Mouse (Mus musculus): ENCODE measurements around the gene Gpc6. TPM values are rescaled to one million over a fixed set of nuclear protein-coding genes. Genes with fewer than 3 reads are reported as not detected.

The Gpc6 gene
- polyA plus RNA-seq, 1 experiment from 2014 or later: 34.9 TPM

GRCm38 (mm10) chr14:117050877-117051276 is 125.8 kb downstream of the Gpc6 start:
- Histone ChIP-seq H3K4me2 (ENCODE audit: low read depth, low read length) (no peak overlapping the region), H3K9me3 (replicated peaks; ENCODE audit: control insufficient read depth, low read length) (no peaks in the 10 kb centered on the region), H3K9ac (replicated peaks; ENCODE audit: low read length) (no peak overlapping the region), H3K27me3 (ENCODE audit: control insufficient read depth, insufficient read depth, low read length) (no peaks in the 10 kb centered on the region), H3K27ac (replicated peaks; ENCODE audit: low read depth, low read length) (no peak overlapping the region), H3K4me1 (ENCODE audit: control insufficient read depth, insufficient read depth, low read length) (no peaks in the 10 kb centered on the region), H3K36me3 (replicated peaks; ENCODE audit: control insufficient read depth, insufficient read depth, low read depth, low read length) (no peaks in the 10 kb centered on the region), H3K4me3 (ENCODE audit: low read depth, low read length) (no peak overlapping the region)
- WGBS: 78% methylated on average over 8 of the region's 8 CpGs
- ATAC-seq (replicated peaks; ENCODE audit: insufficient number of reproducible peaks, low FRiP score, low TSS enrichment, low read depth) (no peak), DNase-seq (ENCODE audit: low spot score) (no peak)

- Histone ChIP-seq H3K4me3 (ENCODE audit: low read depth, low read length) (no peak overlapping the region), H3K9ac (replicated peaks; ENCODE audit: low read length) (no peak overlapping the region), H3K27ac (replicated peaks; ENCODE audit: low read depth, low read length) (no peak overlapping the region), H3K27me3 (ENCODE audit: control insufficient read depth, insufficient read depth, low read length) (no peaks in the 10 kb centered on the region), H3K4me2 (ENCODE audit: low read depth, low read length) (no peak overlapping the region), H3K4me1 (ENCODE audit: control insufficient read depth, insufficient read depth, low read length) (no peaks in the 10 kb centered on the region), H3K36me3 (replicated peaks; ENCODE audit: control insufficient read depth, insufficient read depth, low read depth, low read length) (no peaks in the 10 kb centered on the region), H3K9me3 (replicated peaks; ENCODE audit: control insufficient read depth, low read length) (no peaks in the 10 kb centered on the region)
- DNase-seq (ENCODE audit: low spot score) (peak; percentile 9), ATAC-seq (replicated peaks; ENCODE audit: insufficient number of reproducible peaks, low FRiP score, low TSS enrichment, low read depth) (no peak)
- 72% methylated on average over 6 of the region's 6 CpGs for WGBS
Measured at GRCm38 (mm10) chr14:117053361-117053760, 128.2 kb downstream of the Gpc6 start.

- Histone ChIP-seq H3K36me3 (replicated peaks; ENCODE audit: control insufficient read depth, insufficient read depth, low read depth, low read length) (no peaks in the 10 kb centered on the region), H3K27ac (replicated peaks; ENCODE audit: low read depth, low read length) (no peak overlapping the region), H3K27me3 (ENCODE audit: control insufficient read depth, insufficient read depth, low read length) (no peaks in the 10 kb centered on the region), H3K9ac (replicated peaks; ENCODE audit: low read length) (no peak overlapping the region), H3K4me3 (ENCODE audit: low read depth, low read length) (no peak overlapping the region), H3K4me2 (ENCODE audit: low read depth, low read length) (no peak overlapping the region), H3K4me1 (ENCODE audit: control insufficient read depth, insufficient read depth, low read length) (no peaks in the 10 kb centered on the region), H3K9me3 (replicated peaks; ENCODE audit: control insufficient read depth, low read length) (no peaks in the 10 kb centered on the region)
- DNase-seq (ENCODE audit: low spot score) (no peak), ATAC-seq (replicated peaks; ENCODE audit: insufficient number of reproducible peaks, low FRiP score, low TSS enrichment, low read depth) (no peak)
- WGBS: 41% methylated on average over 2 of the region's 2 CpGs
Measured at GRCm38 (mm10) chr14:117055134-117055533, 130.0 kb downstream of the Gpc6 start.

GRCm38 (mm10) chr14:117061078-117061477 is 136.0 kb downstream of the Gpc6 start:
- Histone ChIP-seq H3K27me3 (ENCODE audit: control insufficient read depth, insufficient read depth, low read length) (no peaks in the 10 kb centered on the region), H3K4me3 (ENCODE audit: low read depth, low read length) (no peak overlapping the region), H3K9ac (replicated peaks; ENCODE audit: low read length) (no peak overlapping the region), H3K36me3 (replicated peaks; ENCODE audit: control insufficient read depth, insufficient read depth, low read depth, low read length) (no peaks in the 10 kb centered on the region), H3K27ac (replicated peaks; ENCODE audit: low read depth, low read length) (no peak overlapping the region), H3K4me1 (ENCODE audit: control insufficient read depth, insufficient read depth, low read length) (no peaks in the 10 kb centered on the region), H3K9me3 (replicated peaks; ENCODE audit: control insufficient read depth, low read length) (no peaks in the 10 kb centered on the region), H3K4me2 (ENCODE audit: low read depth, low read length) (no peak overlapping the region)
- no peak for ATAC-seq (replicated peaks; ENCODE audit: insufficient number of reproducible peaks, low FRiP score, low TSS enrichment, low read depth)
- WGBS: 79% methylated on average over 2 of the region's 2 CpGs
- DNase-seq (ENCODE audit: low spot score): no peak

GRCm38 (mm10) chr14:117061527-117061926 is 136.4 kb downstream of the Gpc6 start:
- Histone ChIP-seq H3K36me3 (replicated peaks; ENCODE audit: control insufficient read depth, insufficient read depth, low read depth, low read length) (no peaks in the 10 kb centered on the region), H3K4me2 (ENCODE audit: low read depth, low read length) (no peak overlapping the region), H3K9me3 (replicated peaks; ENCODE audit: control insufficient read depth, low read length) (no peaks in the 10 kb centered on the region), H3K4me3 (ENCODE audit: low read depth, low read length) (no peak overlapping the region), H3K4me1 (ENCODE audit: control insufficient read depth, insufficient read depth, low read length) (no peaks in the 10 kb centered on the region), H3K27me3 (ENCODE audit: control insufficient read depth, insufficient read depth, low read length) (no peaks in the 10 kb centered on the region), H3K9ac (replicated peaks; ENCODE audit: low read length) (no peak overlapping the region), H3K27ac (replicated peaks; ENCODE audit: low read depth, low read length) (no peak overlapping the region)
- DNase-seq (ENCODE audit: low spot score) (no peak), ATAC-seq (replicated peaks; ENCODE audit: insufficient number of reproducible peaks, low FRiP score, low TSS enrichment, low read depth) (no peak)
- WGBS: 76% methylated on average over 2 of the region's 2 CpGs

- H3K4me1 ChIP-seq (ENCODE audit: control insufficient read depth, insufficient read depth, low read length): no peaks in the 10 kb centered on the region
- no peaks in the 10 kb centered on the region for H3K9me3 ChIP-seq (replicated peaks; ENCODE audit: control insufficient read depth, low read length)
- WGBS: 70% methylated on average over 5 of the region's 5 CpGs
- H3K4me2 ChIP-seq (ENCODE audit: low read depth, low read length): no peak overlapping the region
- peak; percentile 82 for ATAC-seq (replicated peaks; ENCODE audit: insufficient number of reproducible peaks, low FRiP score, low TSS enrichment, low read depth)
- no peak overlapping the region for H3K27ac ChIP-seq (replicated peaks; ENCODE audit: low read depth, low read length)
- no peak overlapping the region for H3K9ac ChIP-seq (replicated peaks; ENCODE audit: low read length)
- no peaks in the 10 kb centered on the region for H3K27me3 ChIP-seq (ENCODE audit: control insufficient read depth, insufficient read depth, low read length)
- DNase-seq (ENCODE audit: low spot score): no peak
- H3K4me3 ChIP-seq (ENCODE audit: low read depth, low read length): no peak overlapping the region
- H3K36me3 ChIP-seq (replicated peaks; ENCODE audit: control insufficient read depth, insufficient read depth, low read depth, low read length): no peaks in the 10 kb centered on the region
Measured at GRCm38 (mm10) chr14:117068179-117068578, 143.1 kb downstream of the Gpc6 start.

- H3K4me2 ChIP-seq (ENCODE audit: low read depth, low read length): no peak overlapping the region
- no peaks in the 10 kb centered on the region for H3K4me1 ChIP-seq (ENCODE audit: control insufficient read depth, insufficient read depth, low read length)
- WGBS: 87% methylated on average over 4 of the region's 4 CpGs
- ATAC-seq (replicated peaks; ENCODE audit: insufficient number of reproducible peaks, low FRiP score, low TSS enrichment, low read depth): no peak
- H3K27me3 ChIP-seq (ENCODE audit: control insufficient read depth, insufficient read depth, low read length): no peaks in the 10 kb centered on the region
- no peak overlapping the region for H3K27ac ChIP-seq (replicated peaks; ENCODE audit: low read depth, low read length)
- no peak for DNase-seq (ENCODE audit: low spot score)
- no peak overlapping the region for H3K9ac ChIP-seq (replicated peaks; ENCODE audit: low read length)
- H3K4me3 ChIP-seq (ENCODE audit: low read depth, low read length): no peak overlapping the region
- no peaks in the 10 kb centered on the region for H3K36me3 ChIP-seq (replicated peaks; ENCODE audit: control insufficient read depth, insufficient read depth, low read depth, low read length)
- no peaks in the 10 kb centered on the region for H3K9me3 ChIP-seq (replicated peaks; ENCODE audit: control insufficient read depth, low read length)
Measured at GRCm38 (mm10) chr14:117070470-117071085, 145.5 kb downstream of the Gpc6 start.

- Histone ChIP-seq H3K27ac (replicated peaks; ENCODE audit: low read depth, low read length) (no peak overlapping the region), H3K4me1 (ENCODE audit: control insufficient read depth, insufficient read depth, low read length) (no peaks in the 10 kb centered on the region), H3K9me3 (replicated peaks; ENCODE audit: control insufficient read depth, low read length) (no peaks in the 10 kb centered on the region), H3K4me3 (ENCODE audit: low read depth, low read length) (no peak overlapping the region), H3K27me3 (ENCODE audit: control insufficient read depth, insufficient read depth, low read length) (no peaks in the 10 kb centered on the region), H3K4me2 (ENCODE audit: low read depth, low read length) (no peak overlapping the region), H3K9ac (replicated peaks; ENCODE audit: low read length) (no peak overlapping the region), H3K36me3 (replicated peaks; ENCODE audit: control insufficient read depth, insufficient read depth, low read depth, low read length) (no peaks in the 10 kb centered on the region)
- ATAC-seq (replicated peaks; ENCODE audit: insufficient number of reproducible peaks, low FRiP score, low TSS enrichment, low read depth) (no peak), DNase-seq (ENCODE audit: low spot score) (no peak)
- 90% methylated on average over 4 of the region's 4 CpGs for WGBS
Measured at GRCm38 (mm10) chr14:117093586-117093985, 168.5 kb downstream of the Gpc6 start.

Measured in embryonic facial prominence, embryonic 11.5 days (tissue).